Mouse (Mus musculus) heart, postnatal 0 days (tissue): ENCODE measurements around the gene Wdr75.

Experiments used
- CTCF ChIP-seq: IDR thresholded peaks from 2 replicates; pipeline ENCODE4 v1.5.1; 2016; ENCODE audit warnings: antibody characterized with exemption, control low read depth, low read depth
- EP300 ChIP-seq: IDR thresholded peaks from 2 replicates; pipeline ENCODE4 v1.6.1; 2016; ENCODE audit warnings: antibody characterized with exemption, low read depth

DNA sequence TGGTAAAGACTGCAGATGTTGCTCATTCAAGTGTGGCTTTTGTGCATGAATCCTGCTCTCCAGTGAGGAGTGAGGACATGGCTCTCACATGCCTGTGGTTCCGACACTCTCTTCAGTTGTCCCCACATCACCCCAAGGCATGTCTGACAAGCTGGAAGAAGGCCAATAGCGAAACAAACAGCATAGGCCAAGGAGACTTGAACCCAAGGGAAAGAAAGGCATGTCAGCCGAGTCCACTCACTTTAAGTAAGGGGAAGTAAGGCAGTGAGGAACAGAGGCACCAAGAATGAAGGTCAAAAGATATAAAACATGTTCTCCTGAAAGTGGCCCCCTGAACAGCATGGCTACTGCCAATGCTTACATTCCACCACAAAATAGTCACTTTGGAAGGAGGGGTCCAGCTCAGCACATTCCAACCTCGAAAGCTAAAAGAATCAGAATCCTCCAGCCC, 69.6 kb downstream of the Wdr75 start:
- no peak for TF ChIP-seq CTCF
- 0 out of 2 replicates have a peak, but pooled peaks have one; percentile 45 for TF ChIP-seq EP300
